Mouse (Mus musculus) urinary bladder, postnatal 36 days (tissue): ENCODE measurements around the gene Gpr4.

Experiments used
- DNase-seq, 2 experiments: peaks; one replicate each; pipeline ENCODE4 v3.0.0; 2022; ENCODE audit warnings: low spot score in 2 of 2, mixed read lengths in 1 of 2

Gpr4 gene

DNA sequence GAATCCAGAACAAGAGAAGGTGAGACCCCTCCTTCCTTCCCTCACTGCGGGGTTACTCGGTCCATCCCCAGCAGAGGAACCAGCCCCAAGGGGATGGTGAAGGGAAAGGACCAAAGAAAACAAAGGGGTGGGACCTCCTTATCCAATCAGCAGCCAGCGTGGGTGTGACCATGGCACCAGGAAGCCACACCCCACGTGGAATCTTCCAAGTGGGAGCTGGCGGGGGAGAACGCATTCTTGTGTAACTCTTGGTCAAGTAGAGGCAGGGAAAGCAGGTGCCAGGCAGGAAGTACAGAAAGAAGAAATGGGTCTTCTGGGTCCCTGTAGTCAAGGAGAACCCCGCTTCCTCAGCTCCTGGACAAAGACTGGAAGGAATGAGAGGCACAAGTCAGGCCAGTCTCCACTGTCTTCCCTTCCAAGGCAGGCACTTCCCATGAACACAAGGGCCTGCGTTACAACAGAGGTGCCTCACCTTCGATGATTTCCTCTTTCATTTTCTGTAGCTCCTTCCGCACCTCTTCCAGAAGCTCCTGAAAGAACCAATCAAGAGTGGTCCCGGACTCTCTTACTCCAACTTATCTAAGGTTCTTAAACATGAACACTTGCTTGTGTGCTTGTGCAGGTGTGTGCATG is 45.2 kb downstream of the Gpr4 start:
- peak in 1 of 2 experiments; percentile 72 for DNase-seq

DNA sequence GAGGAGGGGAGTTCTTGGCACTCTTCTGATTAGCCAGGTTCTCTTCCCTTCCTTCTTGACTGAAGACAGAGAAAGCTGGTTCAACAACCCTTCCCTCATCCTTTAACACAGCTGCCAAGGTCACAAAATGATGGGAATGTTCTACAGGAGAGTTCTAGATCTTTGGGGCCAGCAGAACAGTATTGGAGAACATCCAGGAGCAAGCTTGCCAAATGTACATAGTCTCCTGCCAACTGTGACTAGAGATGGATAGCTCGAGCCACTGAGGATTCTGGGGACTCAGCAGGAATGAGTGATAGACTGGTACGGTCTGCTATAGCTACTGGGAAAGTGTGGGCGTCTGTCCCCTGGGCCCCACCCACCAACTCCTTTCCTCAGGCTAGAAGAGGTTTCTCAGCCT is 46.0 kb downstream of the Gpr4 start:
- DNase-seq, result peak in 1 of 2 experiments; percentile 47

DNA sequence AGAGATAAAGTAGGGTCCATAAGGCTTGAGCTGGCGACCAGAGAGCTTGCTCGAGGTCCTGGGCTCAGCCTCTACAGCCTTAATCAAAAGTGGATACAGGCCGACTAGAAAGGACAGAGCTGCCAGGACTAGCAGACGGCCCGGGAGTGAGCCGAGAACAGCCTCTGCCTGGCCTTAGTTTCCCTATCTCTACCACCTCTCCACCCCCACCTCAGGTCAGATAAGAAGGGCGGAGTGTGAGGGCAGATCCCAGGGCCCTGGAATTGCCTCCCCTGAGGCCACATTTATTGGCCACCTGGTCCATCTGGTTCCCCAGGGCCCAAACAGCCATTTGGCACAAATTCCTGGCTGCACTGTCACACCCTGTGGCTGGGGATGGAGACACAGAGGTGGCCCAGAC is 52.8 kb downstream of the Gpr4 start:
- no peak for DNase-seq

DNA sequence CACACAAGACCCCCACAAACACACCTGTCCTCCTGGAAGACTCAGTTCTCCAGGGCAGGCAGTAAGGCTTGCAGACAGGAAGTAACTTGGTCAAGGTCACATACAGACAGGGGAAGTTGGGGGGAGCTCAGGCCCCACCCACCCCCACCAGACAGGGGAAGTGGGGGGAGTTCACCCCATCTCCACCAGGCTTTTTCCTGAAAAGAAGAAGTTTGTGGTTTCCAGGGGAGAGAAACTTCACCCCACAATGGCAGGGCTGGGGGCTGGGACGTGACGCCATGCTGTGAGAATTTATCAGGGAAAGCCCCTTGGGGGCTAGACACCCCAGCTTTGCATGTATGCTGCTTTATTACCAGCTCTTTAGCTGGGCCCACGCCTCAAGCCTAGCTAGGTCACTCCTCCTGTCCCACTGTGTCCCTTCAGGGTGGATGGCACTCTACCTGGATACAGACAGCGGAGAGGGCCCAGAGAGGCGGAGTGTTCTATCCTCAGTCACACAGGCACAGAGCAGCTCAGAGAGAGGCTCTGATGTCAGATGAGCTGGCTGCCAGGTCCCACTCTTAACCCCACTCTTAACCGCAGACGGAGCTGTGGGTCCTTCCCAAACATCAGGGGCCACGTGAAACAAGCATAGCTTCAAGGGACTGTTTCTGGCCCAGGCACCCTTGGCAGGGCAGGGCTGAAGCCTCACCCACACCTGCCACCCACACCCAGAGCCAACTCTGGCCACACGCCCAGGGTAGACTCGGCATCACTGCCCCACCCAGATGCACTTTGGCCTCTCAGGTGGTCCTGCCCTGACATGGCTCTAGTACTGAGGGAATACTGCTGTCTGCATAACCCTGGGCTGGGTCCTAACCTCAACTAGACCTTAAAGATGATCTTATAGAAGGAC is 53.8 kb downstream of the Gpr4 start:
- no peak for DNase-seq

DNA sequence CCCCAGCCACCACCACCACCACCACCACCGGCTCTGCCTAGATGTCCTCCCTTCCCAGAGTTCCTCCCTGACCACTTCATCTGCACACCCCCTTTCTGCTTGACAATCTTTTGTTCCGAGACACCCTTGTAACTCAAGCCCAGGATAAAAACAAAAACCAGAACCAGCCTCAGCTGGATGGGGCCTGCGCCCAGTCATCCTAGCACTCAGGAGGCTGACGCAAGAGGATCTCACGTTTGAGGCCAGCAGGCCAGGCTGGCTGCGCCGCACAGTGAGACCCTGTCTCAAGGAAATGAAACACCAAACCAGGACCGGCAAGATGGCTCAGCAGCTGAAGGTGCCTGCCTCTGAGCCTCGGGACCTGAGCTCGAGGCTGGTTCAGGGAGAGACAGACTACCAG is 54.7 kb downstream of the Gpr4 start:
- DNase-seq, result no peak

DNA sequence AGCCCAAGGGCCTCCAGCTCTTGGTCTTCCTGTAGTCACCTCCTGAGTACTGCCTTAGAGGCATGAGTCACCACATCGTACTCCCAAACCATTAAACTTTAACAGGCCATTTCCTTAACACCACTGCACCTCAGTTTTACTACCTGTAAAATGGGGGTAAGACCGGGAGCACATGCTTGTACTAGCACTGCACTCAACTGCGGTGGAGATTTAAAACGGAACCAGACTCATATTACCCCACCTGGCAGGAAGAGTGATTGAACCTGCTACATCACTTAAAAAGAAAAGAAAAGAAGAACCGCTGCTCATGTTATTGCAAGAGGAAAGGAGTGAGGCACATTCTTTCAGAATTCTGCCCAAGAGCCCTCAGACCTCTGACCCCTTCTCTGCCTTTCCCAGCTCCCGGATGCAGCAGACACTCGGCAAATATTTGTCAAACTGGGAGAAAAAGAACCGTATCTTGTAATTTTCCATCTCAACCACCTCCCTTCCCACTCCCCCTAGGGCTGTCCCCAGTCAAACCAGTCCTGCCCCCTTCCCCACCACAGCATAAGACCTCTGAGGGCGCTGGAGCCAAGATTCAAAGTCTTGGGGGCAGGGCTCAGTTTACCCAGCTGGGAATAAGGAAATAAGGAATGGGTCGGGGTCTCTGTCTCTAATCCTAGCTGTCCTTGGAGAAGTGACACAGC is 56.8 kb downstream of the Gpr4 start:
- no peak for DNase-seq

DNA sequence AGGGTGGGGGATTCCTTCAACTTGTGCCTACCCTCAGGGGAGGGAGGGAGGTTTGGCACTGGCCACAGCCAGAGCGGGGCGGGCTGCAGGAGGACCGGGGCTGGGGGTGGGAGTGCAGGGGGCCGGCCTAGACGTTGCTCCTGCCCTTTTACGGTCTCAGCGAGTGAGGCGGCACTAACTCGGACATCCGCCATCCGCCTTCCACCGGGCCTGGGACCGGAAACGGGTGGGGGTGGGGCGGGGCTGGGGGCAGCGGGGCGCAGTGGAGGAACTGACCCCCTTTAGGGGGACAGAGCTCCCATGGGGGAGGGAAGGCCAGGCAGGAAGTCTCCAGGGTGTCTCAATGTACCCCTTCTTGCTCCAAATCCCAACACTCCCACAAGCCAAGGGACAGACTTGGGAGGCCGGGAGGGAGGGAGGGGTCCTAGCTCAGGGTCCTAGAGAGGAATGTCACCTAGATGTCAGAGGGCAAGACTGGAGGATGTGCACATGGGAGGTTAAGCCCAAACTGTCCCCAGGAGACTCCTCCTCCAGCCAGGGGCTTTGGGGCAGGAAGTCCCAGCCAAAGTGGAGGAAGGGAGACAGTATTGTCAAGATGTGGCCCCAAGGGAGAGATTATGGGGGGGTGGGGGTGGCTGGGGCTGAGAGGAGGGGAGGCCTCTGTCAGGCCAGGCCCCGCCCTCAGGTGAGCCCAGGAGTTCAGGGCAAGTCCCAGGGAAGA is 57.5 kb downstream of the Gpr4 start:
- DNase-seq, result peak in 1 of 2 experiments; percentile 64

DNA sequence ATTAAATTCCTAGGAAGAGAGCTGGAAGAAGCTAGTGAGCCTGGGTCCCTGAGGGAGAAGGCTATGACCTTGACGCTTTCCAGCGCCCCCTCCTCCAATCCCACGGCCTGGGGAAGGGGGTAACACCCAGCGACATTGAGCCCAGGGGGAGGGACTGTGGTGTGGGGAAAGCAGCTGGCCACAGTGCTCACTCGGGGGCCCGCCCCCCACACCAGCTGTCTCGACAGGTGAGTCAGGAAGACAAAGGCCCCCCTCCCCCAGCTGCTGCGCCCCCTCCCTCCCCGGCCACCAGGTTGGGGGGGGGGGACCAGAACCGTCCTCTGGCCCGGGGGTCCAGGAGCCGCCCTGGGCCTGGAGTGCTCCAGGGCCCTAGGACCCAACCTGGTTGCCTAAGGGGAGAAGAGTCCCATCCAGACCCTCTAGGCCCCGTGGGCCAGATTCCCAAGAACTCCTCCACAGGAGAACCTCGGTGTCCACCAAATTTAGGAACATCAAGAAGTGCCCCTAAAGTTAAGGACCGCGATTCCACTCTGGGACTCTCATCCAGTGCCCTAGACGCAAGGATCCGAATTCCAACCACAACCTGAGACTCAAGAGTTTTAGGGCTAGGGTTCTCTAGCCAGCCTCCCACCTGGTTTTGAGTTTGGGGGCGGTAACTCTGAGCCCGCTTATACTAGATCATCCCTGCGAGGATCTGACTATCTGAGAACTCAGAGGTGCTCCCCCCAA is 58.3 kb downstream of the Gpr4 start:
- DNase-seq, result no peak

DNA sequence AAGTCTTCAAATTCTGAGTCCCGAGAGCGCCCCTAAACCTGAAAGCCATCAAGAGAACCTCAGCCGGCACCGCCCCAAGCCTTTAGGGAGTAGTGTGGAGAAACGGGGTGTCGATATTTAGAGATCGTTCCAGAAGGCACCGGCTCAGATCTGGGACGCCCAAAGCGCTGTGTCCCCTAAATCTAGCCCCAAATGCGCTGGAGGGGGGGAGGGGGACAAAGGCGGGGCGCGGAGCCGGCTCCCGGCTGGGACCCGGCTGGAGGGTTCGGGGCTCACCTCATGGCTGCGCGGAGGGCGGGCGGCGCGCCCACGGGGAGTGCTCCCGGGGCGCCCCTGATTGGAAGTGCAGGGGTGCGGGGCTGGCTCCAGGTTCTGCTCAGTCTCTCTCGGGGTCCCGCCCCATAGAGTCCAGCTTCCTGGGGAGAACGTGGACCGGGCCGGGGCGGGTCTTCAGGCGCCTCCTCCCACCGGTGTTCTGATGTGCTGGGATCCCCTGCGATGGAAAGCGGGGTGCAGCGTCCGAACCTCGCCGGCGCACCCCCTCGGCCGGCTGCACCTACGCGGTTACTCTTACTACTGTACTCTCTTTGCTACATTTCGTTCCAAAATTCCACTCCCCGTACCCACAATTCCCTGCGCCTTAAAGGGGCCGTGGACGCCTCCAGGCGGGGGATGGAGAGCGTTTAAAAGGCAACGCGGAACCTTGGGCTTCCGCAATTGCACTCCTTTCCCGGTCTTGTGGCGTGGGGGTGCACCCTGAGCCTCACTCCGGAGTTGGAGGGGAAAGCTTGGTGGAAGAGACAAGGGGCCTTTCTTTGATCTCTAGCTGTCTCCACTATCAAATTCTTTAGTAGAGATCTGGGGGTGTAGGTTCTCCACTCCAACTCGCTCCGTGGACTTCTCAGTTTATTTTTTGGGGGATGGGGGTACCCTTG is 59.2 kb downstream of the Gpr4 start, which contains the start of gene Vasp:
Gene Vasp (minus strand): TSS at position 580 of the 935 bp plus-strand sequence.
- DNase-seq, result peak; percentile 86 to 88

DNA sequence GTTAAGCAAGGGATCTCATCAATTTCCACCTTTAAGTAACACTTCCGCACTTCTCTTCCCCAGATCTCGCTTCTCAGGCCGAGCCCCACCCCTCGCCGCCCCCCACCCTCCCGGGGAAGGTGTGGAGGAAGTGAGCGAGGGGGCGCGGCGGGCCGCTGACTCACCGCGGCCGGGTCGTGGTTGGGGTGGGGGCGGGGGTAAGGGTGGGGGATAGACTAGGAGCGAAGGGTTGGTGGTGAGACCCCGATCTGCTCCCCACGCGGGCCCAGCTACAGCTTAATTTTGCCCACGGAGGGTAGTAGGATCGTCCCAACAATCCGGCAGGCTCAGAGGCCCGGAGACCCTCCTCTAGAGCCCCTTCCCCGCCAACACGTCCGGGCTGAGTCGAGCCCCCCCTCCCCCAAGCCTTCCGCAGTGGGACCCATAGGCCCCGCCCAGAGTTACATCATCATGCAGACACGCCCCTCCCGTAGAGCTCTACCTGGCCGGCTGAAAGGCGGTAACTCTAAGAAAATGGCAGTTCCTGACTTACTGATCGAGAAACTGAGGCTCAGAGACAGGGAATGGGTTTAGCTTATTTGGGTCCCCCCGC is 59.9 kb downstream of the Gpr4 start:
- peak; percentile 76 to 81 for DNase-seq
